Mouse (Mus musculus): ENCODE data around the gene Crtap. TPM values are rescaled to one million over a fixed set of nuclear protein-coding genes. Genes with fewer than 3 reads are reported as not detected.

The Crtap gene
- polyA plus RNA-seq, 1 experiment: 35.2 TPM

DNA sequence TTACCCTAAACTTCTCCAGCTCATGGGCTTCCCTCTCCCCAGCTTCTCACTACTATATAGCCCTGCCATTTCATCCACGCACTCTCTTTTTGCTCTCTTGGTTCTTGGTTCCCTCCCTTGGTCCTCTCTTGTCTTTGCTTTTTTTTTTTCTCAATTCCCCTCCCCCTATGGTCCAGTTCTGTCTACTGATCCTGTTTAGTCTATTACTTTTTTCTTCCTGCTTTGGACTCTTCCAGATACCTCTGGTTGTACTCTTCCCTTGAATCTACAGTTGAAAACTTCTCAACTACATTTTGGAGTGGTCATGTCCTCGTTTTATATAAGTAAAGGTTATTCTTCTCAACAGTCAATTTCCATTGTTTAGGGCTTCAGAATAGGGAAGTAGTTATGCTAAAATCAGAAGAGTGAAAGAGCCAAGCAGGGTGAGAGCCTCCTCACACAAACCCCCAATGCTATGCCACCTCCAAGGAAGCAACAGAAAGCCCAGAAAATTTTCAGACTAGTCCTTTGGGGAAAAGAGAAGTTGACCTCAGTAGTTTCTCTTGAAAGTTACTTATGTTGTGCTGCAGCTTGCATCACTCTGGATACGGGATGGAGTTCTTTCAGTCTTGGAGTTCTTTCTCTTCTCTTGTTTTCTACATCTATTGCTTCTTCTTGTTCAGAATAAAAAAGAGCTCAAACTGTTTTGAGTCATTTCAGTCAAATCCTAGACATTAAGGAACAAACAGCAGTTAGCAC is 64.3 kb downstream of the Crtap start:
- H3K27ac ChIP-seq (ENCODE audit: control insufficient read depth, insufficient read depth, low read depth, low read length): no peak overlapping the region
- no peak overlapping the region for H3K4me3 ChIP-seq (ENCODE audit: control insufficient read depth, low read depth, low read length)
- no peaks in the 10 kb centered on the region for H3K4me1 ChIP-seq (ENCODE audit: control insufficient read depth, insufficient read depth, low read length)
- H3K27me3 ChIP-seq (ENCODE audit: control insufficient read depth, insufficient read depth, low read length): no peaks in the 10 kb centered on the region
- TF ChIP-seq POLR2A (IDR thresholded peaks at IDR 0.05; ENCODE audit: control insufficient read depth, low read depth, low read length) (no peak), CTCF (IDR thresholded peaks at IDR 0.05; ENCODE audit: control insufficient read depth, insufficient read depth, insufficient replicate concordance, low read depth, low read length) (no peak)
- H3K36me3 ChIP-seq (ENCODE audit: control insufficient read depth, insufficient read depth, low read length): no peaks in the 10 kb centered on the region

Other genes starting within 250 kb of the Crtap start
- gene Bcl2a1c, start 60.5 kb downstream of the Crtap start, polyA plus RNA-seq (2012; rRNA removed): not detected in 2 replicates
- gene Glb1, start 10.4 kb upstream of the Crtap start, polyA plus RNA-seq (2012; rRNA removed): 18.0 and 19.5 TPM in 2 replicates
- 1.2 TPM in 2 replicates for gene Tmppe, start 10.4 kb upstream of the Crtap start, polyA plus RNA-seq (2012; rRNA removed)
- gene Ccr4, start 114.2 kb upstream of the Crtap start, polyA plus RNA-seq (2012; rRNA removed): 8.7 and 9.2 TPM in 2 replicates
- not detected in 2 replicates for gene C130032M10Rik, start 125.0 kb upstream of the Crtap start, polyA plus RNA-seq (2012; rRNA removed)
- gene Trim71, start 173.7 kb upstream of the Crtap start, polyA plus RNA-seq (2012; rRNA removed): 0.78 and 0.82 TPM in 2 replicates
- 37.6 and 40.1 TPM in 2 replicates for gene Cnot10, start 249.5 kb upstream of the Crtap start, polyA plus RNA-seq (2012; rRNA removed)